Mouse (Mus musculus): Measurements from ENCODE around the gene Sik3.
A peak's percentile ranks its signal among the peaks of the same experiment; 100 is the strongest.

Gene Sik3

DNA sequence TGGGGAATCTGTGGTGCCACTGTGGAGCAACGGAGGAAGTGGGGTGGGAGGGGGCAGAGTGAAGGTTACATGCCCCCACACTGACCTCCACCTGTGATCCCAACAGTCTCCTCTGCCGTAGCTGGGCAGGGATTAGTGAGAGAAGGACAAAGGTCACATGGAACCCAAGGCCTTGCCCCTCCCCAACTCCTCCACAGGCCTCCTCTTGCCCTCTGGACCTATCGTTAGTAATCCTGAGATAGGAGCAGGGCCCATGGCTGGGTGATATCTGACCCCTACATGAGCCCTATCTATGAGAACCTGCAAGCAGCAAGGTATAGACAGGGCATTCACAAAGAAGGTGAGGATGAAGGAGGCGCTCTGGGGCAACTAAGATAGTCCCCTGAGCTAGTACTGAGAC lies 223.0 kb downstream of the Sik3 start:
- DNase-seq: no peak

DNA sequence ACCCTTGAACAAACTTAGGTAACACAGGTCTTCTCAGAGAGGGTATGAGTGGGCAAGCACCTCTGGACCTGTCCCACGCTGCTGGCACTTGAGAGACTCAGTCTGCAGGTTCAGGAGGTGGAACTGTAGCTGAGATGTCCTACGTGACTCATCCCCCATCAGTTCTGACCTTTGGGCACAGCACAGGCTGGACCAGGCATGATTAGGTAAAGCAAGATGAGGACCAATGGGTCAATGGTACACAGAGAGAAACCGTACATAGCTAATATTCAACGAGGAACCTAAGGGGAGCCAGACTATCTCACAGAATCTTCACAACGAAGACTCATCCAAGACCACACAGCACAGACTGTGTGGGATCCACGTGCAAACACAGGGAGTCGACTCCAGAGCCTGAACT lies 226.2 kb downstream of the Sik3 start:
- no peak for DNase-seq

GRCm38 (mm10) chr9:46240526-46241153 lies 228.0 kb downstream of the Sik3 start, which contains the start of gene Apoa4:
TSS of gene Apoa4 (plus strand) at chr9:46240696.
- no peak for DNase-seq

DNA sequence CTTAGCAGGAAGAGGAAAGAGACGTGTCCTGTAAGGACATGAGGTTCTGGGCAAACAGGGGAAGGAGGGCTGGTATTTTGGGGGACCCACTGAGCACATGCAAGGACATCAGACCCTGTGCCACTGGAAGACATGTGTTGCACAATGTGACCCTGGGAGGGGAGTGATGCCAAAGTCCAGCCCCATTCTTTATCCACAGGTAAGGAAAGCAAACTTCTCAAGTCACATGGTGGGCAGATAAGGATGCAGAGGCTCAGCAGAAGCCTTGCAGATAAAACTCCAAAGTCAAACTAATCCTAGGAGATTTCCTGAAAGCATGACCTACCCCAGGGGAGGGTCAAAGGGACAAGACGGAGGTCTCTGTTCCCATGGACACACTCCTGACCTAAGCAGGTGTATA lies 229.2 kb downstream of the Sik3 start:
- DNase-seq: no peak

DNA sequence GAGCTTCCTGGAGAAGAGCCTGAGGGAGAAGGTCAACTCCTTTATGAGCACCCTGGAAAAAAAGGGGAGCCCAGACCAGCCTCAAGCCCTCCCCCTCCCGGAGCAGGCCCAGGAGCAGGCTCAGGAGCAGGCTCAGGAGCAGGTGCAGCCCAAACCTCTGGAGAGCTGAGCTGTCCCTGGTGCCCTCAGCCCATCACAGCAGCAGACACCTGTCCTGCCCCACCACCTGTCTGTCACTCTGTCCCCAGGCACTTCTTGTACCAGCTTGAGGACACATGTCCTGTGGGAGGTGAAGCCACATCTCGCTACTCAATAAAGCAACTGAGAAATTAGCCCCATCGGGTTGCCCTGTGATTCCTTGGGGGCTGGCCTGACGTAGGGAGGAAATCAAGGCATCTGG lies 230.5 kb downstream of the Sik3 start:
- no peak for DNase-seq

GRCm38 (mm10) chr9:46243584-46243983 lies 231.0 kb downstream of the Sik3 start:
- no peak for DNase-seq

GRCm38 (mm10) chr9:46246752-46247324 lies 234.2 kb downstream of the Sik3 start:
- peak; percentile 65 for DNase-seq

DNA sequence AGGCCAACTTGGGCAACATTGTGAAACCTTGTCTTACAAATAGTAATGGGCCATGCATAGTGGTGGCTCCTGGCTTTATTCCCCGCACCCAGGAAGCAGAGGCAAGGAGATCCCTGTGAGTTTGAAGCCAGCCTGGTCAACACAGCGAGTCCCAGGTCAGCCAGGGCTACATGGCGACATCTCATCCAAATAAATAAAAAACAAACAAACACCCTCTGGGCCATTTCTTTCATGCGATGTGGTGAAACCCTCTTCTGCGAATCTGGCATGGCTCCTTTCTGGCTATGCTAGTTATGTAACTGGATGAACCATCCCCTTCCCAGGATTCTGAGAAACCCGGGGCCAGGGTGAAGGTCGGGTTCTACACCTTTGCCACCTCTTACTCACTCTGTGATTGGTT lies 243.6 kb downstream of the Sik3 start:
- DNase-seq: no peak

- DNase-seq: no peak
Measured at GRCm38 (mm10) chr9:46256658-46257385, 244.2 kb downstream of the Sik3 start.

DNA sequence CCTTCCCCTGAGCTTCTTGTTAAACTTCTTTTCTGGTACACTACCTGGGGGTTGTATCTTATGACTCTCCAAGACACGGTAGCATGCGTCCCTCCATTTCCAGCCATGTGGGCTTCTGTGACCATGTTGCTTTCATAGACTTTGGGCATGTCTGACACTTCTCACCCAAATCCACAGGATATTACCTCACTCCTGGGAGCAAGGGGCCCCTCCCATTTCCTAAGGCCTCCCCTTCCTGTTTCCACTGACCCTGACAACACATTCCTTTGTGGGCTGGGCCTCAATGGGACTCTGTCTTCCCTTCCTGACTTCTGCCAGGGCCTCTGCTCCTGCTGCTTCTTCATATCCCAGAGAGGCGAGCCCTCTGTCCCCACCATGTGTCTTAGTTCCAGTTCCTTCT lies 244.9 kb downstream of the Sik3 start:
- no peak for DNase-seq

- no peak for DNase-seq
Measured at GRCm38 (mm10) chr9:46259111-46259510, 246.5 kb downstream of the Sik3 start.

GRCm38 (mm10) chr9:46261131-46261530 lies 248.5 kb downstream of the Sik3 start:
- DNase-seq: no peak

DNA sequence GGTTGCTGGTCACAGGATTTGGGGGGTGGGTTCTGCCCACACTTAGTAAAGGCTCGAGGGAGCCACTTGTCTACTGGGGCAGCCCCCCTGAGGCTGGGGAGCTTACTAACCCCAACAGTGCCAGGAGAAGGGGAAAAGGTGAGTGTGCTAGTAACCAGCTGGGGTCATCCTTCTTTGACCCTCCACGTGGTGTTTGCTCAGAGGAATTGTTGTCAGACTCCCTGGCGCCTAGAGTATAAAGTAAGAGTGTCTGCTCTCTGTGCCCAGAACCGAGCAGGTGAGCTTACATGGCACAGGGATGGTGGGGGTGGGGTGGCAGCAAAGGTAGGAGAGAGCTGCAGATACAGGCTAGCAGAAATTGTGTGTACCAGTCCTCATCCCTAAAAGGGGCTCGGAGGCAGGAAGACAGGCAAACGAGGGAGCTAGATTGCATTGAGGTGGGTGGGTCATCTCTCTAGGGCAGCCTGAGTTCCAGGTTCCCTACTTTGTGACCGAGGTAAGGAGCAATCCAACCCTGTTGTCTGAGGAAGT lies 255.8 kb downstream of the Sik3 start, which contains the start of gene Apoa5:
TSS of gene Apoa5 (plus strand) at position 291 of the 531 bp plus-strand sequence.
- DNase-seq: no peak

DNA sequence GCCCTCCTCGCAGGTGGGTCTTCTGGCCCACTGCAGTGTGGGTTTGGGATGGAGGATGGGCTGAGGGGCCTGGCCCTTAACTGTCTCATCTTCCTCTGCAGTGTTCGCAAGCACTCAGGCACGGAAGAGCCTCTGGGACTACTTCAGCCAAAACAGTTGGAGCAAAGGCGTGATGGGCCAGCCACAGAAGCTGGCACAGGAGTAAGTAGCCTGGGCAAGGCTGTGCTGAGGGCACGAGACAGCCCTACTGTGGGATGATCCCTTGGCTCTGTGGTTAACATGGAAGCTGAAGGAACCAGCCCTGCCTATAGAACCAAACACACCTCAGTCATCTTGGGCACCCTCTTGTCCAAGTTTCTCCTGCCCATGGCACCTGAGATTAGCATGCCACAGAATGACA lies 256.5 kb downstream of the Sik3 start:
- DNase-seq: no peak

DNA sequence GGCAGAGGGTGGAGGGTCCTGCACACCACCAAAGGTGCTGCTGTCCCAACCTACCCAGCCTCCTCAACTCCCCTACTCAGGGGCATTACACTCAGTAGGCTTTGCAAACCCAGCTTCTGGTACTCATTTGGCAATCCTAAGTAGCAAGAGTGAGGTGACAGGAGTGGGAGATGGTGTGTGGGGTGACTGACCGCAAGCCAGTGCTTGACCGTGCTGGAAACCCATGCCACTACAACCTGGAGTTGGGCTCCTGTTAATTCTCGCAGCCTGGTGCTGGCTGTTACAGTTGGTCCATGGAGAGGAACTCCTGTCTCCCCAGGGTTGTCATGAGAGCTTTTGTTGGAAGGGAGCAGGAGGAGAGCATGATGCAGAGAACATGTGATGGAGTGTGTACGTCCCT lies 258.2 kb downstream of the Sik3 start:
- no peak for DNase-seq

DNA sequence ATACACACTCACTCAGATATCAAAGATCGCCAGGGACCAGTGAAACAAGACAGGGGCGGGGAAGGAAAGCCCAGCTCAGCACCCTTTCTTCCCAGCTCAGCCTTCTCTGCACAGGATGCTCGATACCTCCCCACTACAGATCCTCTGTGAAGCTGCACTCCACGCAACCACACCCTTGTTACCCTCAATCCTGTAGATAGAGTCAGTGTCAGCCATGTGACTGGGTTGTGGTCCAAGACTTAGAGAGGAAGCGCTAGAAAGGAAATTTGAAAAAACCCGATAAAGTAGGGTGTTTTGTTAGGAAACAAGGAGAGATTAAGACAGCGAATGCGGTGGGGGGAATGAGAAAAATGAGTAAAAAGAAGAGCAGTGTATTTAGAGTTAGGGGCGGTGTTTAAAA lies 259.4 kb downstream of the Sik3 start:
- no peak for DNase-seq

DNA sequence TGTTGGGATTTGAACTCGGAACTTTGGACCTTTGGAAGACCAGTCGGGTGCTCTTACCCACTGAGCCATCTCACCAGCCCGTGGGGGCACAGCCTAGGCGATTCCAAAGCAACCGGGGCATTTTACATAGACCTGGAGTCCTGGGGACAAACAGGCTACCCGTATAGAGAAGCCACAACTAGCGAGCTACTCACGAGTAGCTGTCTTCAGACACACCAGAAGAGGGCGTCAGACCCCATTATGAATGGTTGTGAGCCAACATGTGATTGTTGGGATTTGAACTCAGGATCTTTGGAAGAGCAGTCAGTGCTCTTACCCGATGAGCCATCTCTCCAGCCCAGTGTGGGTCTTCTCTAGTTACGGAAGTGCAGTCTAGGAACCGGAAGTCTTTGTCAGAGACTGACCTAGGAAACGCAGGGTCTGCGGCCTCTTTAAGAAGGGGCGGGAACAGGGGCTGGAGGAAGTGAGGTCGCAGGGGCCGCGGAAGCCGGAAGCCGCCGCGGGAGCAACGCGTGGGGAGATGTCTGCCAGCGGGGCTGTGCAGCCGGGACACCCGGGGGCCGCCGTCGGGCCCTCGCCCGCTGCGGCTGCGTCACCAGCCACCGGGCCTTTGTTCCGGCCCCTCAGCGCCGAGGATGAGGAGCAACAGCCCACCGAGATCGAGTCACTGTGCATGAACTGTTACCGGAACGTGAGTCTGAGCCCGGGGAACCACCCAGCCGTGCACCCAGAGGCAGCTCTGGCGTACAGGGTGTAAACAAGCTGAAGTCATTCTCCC lies 260.2 kb downstream of the Sik3 start, which contains the start of gene Zpr1:
TSS of gene Zpr1 (plus strand) at position 388 of the 778 bp plus-strand sequence.
- DNase-seq: peak; percentile 90

All from cerebellum, adult 9-11 months (tissue).